Mouse (Mus musculus): ENCODE results near the gene Rab21. TPM values are rescaled to one million over a fixed set of nuclear protein-coding genes. Genes with fewer than 3 reads are reported as not detected.

The Rab21 gene
- polyA plus RNA-seq (2012; rRNA removed) = 6.7 and 8.3 TPM in 2 replicates

DNA sequence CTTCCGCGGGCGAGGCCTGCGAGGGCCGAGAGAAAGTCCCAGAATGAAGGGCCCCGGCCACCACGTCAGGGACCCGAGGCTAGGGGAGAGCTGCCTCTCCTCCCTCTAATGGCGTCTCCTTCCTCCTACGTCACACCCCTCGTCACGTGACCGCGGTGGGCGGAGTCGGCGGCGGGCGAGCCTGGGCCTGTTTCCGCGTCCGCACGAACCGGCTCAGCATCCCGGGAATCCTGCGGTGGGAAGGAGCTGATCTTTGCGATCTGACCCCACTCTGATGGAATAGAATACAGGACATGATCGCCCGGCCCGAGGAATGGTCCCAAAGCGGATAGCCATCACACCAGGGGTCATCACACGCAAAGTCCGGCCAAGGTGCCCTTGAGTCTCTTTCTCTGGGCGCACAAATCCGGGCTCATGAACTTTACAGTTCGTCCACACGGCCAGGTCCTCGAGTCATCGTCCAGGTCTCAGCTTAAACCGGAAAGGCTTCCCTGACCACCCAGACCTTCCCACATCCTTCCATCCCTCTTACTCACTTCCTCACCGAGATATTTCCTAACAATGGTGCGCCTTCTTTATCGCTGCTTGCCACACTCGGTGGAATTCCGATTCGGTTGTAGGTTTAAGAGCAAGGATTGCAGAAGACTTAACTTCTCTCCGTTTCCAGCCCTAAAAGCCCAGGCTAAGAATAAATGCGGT, at the start of gene Rab21:
Gene Rab21 (minus strand): TSS at position 122 of the 699 bp plus-strand sequence.
- peak within 1 kb of the TSS; percentile 93 for H3K27ac ChIP-seq (ENCODE audit: control insufficient read depth, insufficient read depth, low read depth, low read length)
- TF ChIP-seq POLR2A (IDR thresholded peaks at IDR 0.05; ENCODE audit: control insufficient read depth, low read depth, low read length) (peak; percentile 92), CTCF (IDR thresholded peaks at IDR 0.05; ENCODE audit: control insufficient read depth, insufficient read depth, insufficient replicate concordance, low read depth, low read length) (no peak)
- no peaks in the 10 kb centered on the region for H3K36me3 ChIP-seq (ENCODE audit: control insufficient read depth, insufficient read depth, low read length)
- H3K4me1 ChIP-seq (ENCODE audit: control insufficient read depth, insufficient read depth, low read length) = peaks cover 9% of the 10 kb centered on the region
- H3K4me3 ChIP-seq (ENCODE audit: control insufficient read depth, low read depth, low read length) = peak within 1 kb of the TSS; percentile 97
- H3K27me3 ChIP-seq (ENCODE audit: control insufficient read depth, insufficient read depth, low read length) = no peaks in the 10 kb centered on the region

DNA sequence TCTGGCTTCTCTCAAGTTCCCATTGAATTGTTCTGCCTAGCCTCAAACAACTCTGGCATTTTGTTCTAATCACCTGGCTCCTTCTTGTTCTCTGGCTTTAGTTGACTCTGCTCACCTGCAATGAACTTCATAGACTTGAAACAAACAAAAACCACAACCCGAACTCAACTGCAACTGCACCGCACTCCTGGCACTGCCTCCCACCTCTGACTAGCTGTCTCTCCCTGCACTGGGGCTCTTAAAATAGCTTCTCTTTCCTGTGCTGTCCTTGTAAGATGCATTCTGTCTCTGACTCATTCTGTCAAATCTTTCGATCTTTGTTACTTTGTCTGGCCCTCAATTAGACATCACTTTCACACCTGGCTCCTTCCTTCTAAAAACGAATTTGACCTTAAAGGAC, 47.8 kb upstream of the Rab21 start:
- H3K27me3 ChIP-seq (ENCODE audit: control insufficient read depth, insufficient read depth, low read length) = no peaks in the 10 kb centered on the region
- H3K36me3 ChIP-seq (ENCODE audit: control insufficient read depth, insufficient read depth, low read length) = no peaks in the 10 kb centered on the region
- TF ChIP-seq CTCF (IDR thresholded peaks at IDR 0.05; ENCODE audit: control insufficient read depth, insufficient read depth, insufficient replicate concordance, low read depth, low read length) (no peak), POLR2A (IDR thresholded peaks at IDR 0.05; ENCODE audit: control insufficient read depth, low read depth, low read length) (no peak)
- no peak overlapping the region for H3K4me3 ChIP-seq (ENCODE audit: control insufficient read depth, low read depth, low read length)
- H3K4me1 ChIP-seq (ENCODE audit: control insufficient read depth, insufficient read depth, low read length) = peaks cover 6% of the 10 kb centered on the region
- H3K27ac ChIP-seq (ENCODE audit: control insufficient read depth, insufficient read depth, low read depth, low read length) = peak overlapping the region; percentile 26; the same call in 1 of the 2 replicates

DNA sequence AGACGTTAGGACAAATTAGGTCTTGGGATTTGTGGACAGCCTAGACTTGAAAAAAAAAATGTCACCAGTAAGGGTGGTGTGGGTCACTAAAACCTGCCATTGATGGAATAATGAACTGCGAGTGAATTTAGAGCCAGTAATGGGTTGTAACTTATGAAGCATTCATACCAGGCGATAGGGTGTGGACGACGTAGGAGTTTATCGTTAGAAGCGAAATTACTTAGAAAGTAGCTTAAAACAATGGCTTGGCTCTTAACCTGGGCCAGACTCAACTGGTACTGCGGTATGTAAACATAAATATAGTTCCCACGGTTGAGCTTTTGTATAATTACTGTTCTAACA, 47.2 kb upstream of the Rab21 start:
- no peak for TF ChIP-seq CTCF (IDR thresholded peaks at IDR 0.05; ENCODE audit: control insufficient read depth, insufficient read depth, insufficient replicate concordance, low read depth, low read length)
- no peak for TF ChIP-seq POLR2A (IDR thresholded peaks at IDR 0.05; ENCODE audit: control insufficient read depth, low read depth, low read length)
- peak overlapping the region; percentile 97 for H3K4me3 ChIP-seq (ENCODE audit: control insufficient read depth, low read depth, low read length)
- H3K27me3 ChIP-seq (ENCODE audit: control insufficient read depth, insufficient read depth, low read length) = no peaks in the 10 kb centered on the region
- peak overlapping the region; percentile 95 for H3K27ac ChIP-seq (ENCODE audit: control insufficient read depth, insufficient read depth, low read depth, low read length)
- peaks cover 6% of the 10 kb centered on the region for H3K4me1 ChIP-seq (ENCODE audit: control insufficient read depth, insufficient read depth, low read length)
- no peaks in the 10 kb centered on the region for H3K36me3 ChIP-seq (ENCODE audit: control insufficient read depth, insufficient read depth, low read length)

DNA sequence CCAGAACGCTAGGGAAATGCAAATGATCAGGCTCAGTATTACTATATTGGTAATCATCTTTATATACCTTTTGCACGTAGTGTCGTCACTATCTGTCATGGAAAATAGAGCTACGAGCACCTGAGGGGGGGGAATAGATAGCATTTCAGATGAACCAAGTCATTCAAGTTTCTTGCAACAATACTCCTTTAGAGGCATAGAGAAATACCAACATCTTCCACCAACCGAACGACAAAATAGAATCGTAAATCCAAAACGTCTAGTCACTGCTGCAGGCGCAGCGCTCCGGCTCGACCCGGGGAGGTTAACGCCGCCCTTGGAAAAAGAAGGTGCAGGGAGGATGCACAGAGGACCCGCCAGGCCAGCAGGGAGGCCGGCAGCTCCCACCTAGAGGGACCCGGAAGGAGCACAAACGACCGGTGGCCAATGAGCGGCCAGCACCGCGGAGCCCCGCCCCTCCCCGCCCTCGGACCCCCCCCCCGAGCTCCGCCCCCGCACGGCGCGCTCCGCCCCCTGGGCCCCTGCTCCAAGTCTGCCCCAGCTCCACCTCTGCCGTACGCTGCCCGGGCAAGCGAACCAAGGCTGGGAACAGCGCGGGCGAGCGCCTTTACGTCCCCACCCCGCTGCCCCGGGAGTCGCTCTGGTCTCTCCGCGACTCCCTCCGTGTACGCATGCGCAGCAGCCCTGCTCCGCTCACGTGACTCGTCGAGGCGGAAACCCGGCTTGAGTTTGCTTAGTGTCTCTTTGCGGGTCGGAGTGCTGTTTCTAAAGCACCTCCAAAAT, 46.6 kb upstream of the Rab21 start, which contains the start of gene Tmem19:
Gene Tmem19 (minus strand): TSS at position 662 of the 783 bp plus-strand sequence.
- peak; percentile 70 for TF ChIP-seq POLR2A (IDR thresholded peaks at IDR 0.05; ENCODE audit: control insufficient read depth, low read depth, low read length)
- no peak for TF ChIP-seq CTCF (IDR thresholded peaks at IDR 0.05; ENCODE audit: control insufficient read depth, insufficient read depth, insufficient replicate concordance, low read depth, low read length)
- H3K36me3 ChIP-seq (ENCODE audit: control insufficient read depth, insufficient read depth, low read length) = no peaks in the 10 kb centered on the region
- H3K4me1 ChIP-seq (ENCODE audit: control insufficient read depth, insufficient read depth, low read length) = peaks cover 6% of the 10 kb centered on the region
- H3K27me3 ChIP-seq (ENCODE audit: control insufficient read depth, insufficient read depth, low read length) = no peaks in the 10 kb centered on the region
- H3K4me3 ChIP-seq (ENCODE audit: control insufficient read depth, low read depth, low read length) = peak within 1 kb of the TSS; percentile 97
- peak within 1 kb of the TSS; percentile 95 for H3K27ac ChIP-seq (ENCODE audit: control insufficient read depth, insufficient read depth, low read depth, low read length)

DNA sequence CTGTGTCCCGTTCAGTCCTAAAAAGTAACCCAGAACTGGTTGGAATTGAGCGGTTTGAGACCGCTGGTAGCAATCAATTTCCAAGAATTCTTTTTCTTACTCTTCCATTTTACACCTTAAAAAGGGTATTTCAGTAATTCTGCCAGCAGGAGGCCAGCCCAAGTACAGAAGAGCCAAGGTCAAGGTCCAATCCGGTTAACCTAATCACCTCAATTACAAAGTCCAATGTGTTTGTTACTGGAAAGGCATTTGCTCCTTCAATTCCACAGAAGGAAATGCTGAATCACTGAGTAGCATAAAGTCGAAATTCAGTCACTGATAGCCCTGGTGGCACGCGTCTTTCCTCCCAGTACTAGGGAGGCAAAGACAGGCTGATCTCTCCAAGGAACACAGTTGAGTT, 43.7 kb upstream of the Rab21 start:
- no peak overlapping the region for H3K27ac ChIP-seq (ENCODE audit: control insufficient read depth, insufficient read depth, low read depth, low read length)

DNA sequence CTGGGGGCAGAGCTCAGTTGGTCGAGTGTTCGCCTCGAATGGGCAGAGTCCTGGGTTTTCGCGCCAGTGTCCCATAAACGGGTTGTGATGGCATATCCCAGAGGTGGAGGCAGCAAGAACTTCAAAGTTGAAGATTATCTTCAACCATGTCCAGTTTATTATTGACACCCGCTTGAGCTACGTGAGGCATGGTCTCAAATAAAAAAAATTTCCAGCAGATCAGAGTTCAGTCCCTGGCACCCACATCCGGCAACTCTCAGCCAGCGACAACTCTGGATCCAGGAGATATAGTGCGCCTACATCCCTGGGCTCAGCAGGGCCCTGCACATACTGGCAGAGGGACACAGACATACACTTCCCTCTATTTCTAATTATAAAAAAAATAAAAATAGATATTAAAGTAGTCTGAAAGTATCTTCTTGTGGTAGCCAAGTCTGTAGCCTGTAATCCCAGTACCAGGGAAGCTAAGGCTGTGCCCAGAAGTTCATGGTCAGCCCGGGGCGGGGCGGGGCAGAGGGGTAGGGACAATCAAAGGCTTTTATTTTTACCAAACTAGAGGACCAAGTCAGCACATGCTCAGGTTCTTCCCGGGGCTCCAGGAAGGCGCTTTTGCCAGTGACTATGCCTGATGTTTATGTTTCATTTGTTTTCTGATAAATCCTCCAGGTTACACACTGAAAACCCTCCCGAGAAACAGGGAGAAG, 43.0 kb upstream of the Rab21 start:
- H3K36me3 ChIP-seq (ENCODE audit: control insufficient read depth, insufficient read depth, low read length) = no peaks in the 10 kb centered on the region
- no peak for TF ChIP-seq CTCF (IDR thresholded peaks at IDR 0.05; ENCODE audit: control insufficient read depth, insufficient read depth, insufficient replicate concordance, low read depth, low read length)
- no peak for TF ChIP-seq POLR2A (IDR thresholded peaks at IDR 0.05; ENCODE audit: control insufficient read depth, low read depth, low read length)

More for the DNA sequence above, 43.7 kb upstream of the Rab21 start:
- TF ChIP-seq CTCF (IDR thresholded peaks at IDR 0.05; ENCODE audit: control insufficient read depth, insufficient read depth, insufficient replicate concordance, low read depth, low read length) = no peak
- no peak for TF ChIP-seq POLR2A (IDR thresholded peaks at IDR 0.05; ENCODE audit: control insufficient read depth, low read depth, low read length)
- no peaks in the 10 kb centered on the region for H3K36me3 ChIP-seq (ENCODE audit: control insufficient read depth, insufficient read depth, low read length)
- no peaks in the 10 kb centered on the region for H3K27me3 ChIP-seq (ENCODE audit: control insufficient read depth, insufficient read depth, low read length)
- H3K4me1 ChIP-seq (ENCODE audit: control insufficient read depth, insufficient read depth, low read length) = peaks cover 6% of the 10 kb centered on the region
- H3K4me3 ChIP-seq (ENCODE audit: control insufficient read depth, low read depth, low read length) = no peak overlapping the region

DNA sequence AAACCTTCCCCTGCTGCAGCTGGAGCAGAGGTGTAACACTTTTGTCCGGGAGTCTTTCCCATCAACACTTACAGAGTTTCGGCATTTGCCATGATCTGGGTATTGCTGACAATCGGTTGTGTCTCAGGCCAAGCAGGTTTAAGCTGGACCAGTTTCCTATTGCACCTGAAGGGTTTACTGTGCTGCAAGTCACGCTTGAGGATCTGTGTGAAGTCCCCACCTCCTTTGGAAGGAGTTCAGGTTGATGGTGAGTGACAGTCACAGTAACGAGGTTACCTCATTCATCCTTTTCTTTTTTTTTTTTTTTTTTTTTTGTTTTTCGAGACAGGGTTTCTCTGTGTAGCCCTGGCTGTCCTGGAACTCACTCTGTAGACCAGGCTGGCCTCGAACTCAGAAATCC, 40.7 kb upstream of the Rab21 start:
- H3K36me3 ChIP-seq (ENCODE audit: control insufficient read depth, insufficient read depth, low read length) = no peaks in the 10 kb centered on the region
- no peaks in the 10 kb centered on the region for H3K4me1 ChIP-seq (ENCODE audit: control insufficient read depth, insufficient read depth, low read length)
- no peak overlapping the region for H3K27ac ChIP-seq (ENCODE audit: control insufficient read depth, insufficient read depth, low read depth, low read length)
- TF ChIP-seq CTCF (IDR thresholded peaks at IDR 0.05; ENCODE audit: control insufficient read depth, insufficient read depth, insufficient replicate concordance, low read depth, low read length) (no peak), POLR2A (IDR thresholded peaks at IDR 0.05; ENCODE audit: control insufficient read depth, low read depth, low read length) (no peak)
- no peak overlapping the region for H3K4me3 ChIP-seq (ENCODE audit: control insufficient read depth, low read depth, low read length)
- H3K27me3 ChIP-seq (ENCODE audit: control insufficient read depth, insufficient read depth, low read length) = no peaks in the 10 kb centered on the region

More for the DNA sequence above, 43.0 kb upstream of the Rab21 start:
- Histone ChIP-seq H3K27ac (ENCODE audit: control insufficient read depth, insufficient read depth, low read depth, low read length) (no peak overlapping the region), H3K4me3 (ENCODE audit: control insufficient read depth, low read depth, low read length) (no peak overlapping the region), H3K4me1 (ENCODE audit: control insufficient read depth, insufficient read depth, low read length) (peaks cover 6% of the 10 kb centered on the region), H3K27me3 (ENCODE audit: control insufficient read depth, insufficient read depth, low read length) (no peaks in the 10 kb centered on the region)

All from testis, adult 2 months (tissue).